In the genomic region with DNA sequence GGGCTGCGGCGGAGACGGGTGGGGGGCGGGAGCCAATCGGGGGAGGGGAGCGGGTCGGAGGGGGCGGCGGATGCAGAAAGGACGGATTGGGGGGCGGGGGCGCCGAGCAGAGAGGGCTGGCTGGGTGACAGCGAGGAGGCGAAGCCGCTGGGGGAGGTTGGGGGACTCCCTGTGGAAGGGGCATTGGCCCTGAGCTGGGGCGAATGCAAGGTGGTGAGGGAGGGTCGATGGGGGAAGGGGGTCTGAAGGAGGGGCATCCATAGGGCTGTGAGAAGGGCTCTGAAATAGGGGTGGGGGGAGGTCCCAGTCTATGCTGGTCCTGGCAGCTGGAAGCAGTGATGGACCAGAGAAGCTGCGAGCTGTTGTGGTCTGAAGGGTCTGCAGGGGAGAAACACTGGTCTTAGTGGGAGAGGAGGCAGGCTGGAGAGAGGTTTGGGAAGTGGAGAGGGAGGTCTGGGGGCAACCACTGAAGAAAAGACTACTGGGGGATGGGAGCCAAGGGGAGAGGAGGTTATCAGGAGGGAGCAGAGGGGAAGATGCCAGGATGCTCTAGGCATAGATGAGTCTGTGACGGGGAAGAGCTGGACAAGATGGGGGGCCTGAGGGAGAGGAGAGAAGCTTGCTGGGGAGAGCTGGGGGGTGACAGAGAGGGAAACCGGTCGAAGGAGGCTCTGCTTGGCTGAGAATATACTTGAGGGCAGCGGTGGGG, we compare ENCODE assay signal across 10 mouse cellular contexts. TPM values are rescaled to one million over a fixed set of nuclear protein-coding genes. Genes with fewer than 3 reads are reported as not detected.
DNase-seq lines count a peak whose midpoint lies in the region; ATAC-seq and TF ChIP-seq lines count a peak whose summit lies in the region.
"Had no signal": no experiment of that assay in that cellular context is flagged by ENCODE, and none has a peak within 500 bp of the region (broad histone marks: within the 10 kb centered on the region; RNA-seq: fewer than 3 reads in every experiment).

No protein-coding gene starts in this region.

- H3K27ac ChIP-seq in left cerebral cortex, adult 2 months: peak overlapping the region; percentile 93
- no peak overlapping the region for H3K27ac ChIP-seq in embryonic facial prominence, embryonic 15.5 days (replicated peaks)
- H3K27ac ChIP-seq in hindbrain, embryonic 11.5 days (ENCODE audit: low read depth, low read length): peak overlapping the region; percentile 75
- peak overlapping the region; percentile 84 for H3K27ac ChIP-seq in midbrain, embryonic 14.5 days (replicated peaks; ENCODE audit: low read depth, low read length)
- H3K27ac ChIP-seq: macrophage had no signal

- WGBS in embryonic facial prominence, embryonic 15.5 days: 12% methylated on average over 13 of the region's 23 CpGs
- WGBS in hindbrain, embryonic 11.5 days: 11% methylated on average over 13 of the region's 23 CpGs
- 7% methylated on average over 19 of the region's 23 CpGs for WGBS in midbrain, embryonic 14.5 days

- peaks cover 16% of the 10 kb centered on the region for H3K4me1 ChIP-seq in embryonic facial prominence, embryonic 15.5 days
- H3K4me1 ChIP-seq in hindbrain, embryonic 11.5 days (replicated peaks; ENCODE audit: control insufficient read depth, insufficient read depth, low read length): peaks cover 24% of the 10 kb centered on the region
- peaks cover 73% of the 10 kb centered on the region for H3K4me1 ChIP-seq in midbrain, embryonic 14.5 days (ENCODE audit: control insufficient read depth, insufficient read depth, low read length)

- TF ChIP-seq CTCF in left cerebral cortex, adult 2 months (IDR thresholded peaks at IDR 0.05): no peak

- peak overlapping the region; percentile 63 for H3K4me3 ChIP-seq in left cerebral cortex, adult 2 months
- H3K4me3 ChIP-seq in embryonic facial prominence, embryonic 15.5 days (replicated peaks): peak overlapping the region; percentile 52
- H3K4me3 ChIP-seq in hindbrain, embryonic 11.5 days (ENCODE audit: low read depth, low read length): peak overlapping the region; percentile 57
- peak overlapping the region; percentile 68 for H3K4me3 ChIP-seq in midbrain, embryonic 14.5 days (replicated peaks; ENCODE audit: low read depth, low read length)

- ATAC-seq in embryonic facial prominence, embryonic 15.5 days (ENCODE audit: insufficient number of reproducible peaks, low FRiP score, low TSS enrichment, low read depth): no peak
- ATAC-seq in hindbrain, embryonic 11.5 days (ENCODE audit: low FRiP score): peak; percentile 20; the same call in 1 of the 2 replicates
- ATAC-seq in midbrain, embryonic 14.5 days (ENCODE audit: low FRiP score, low TSS enrichment): peak; percentile 11; the same call in 1 of the 2 replicates

- DNase-seq in left cerebral cortex, adult 2 months (ENCODE audit: extremely low spot score in 1 of 2, low spot score in 2 of 2): no peak
- no peak for DNase-seq in left cerebral cortex, adult 9 months (ENCODE audit: low spot score in 2 of 2)
- no peak for DNase-seq in hindbrain, embryonic 11.5 days (ENCODE audit: low spot score)
- peak; percentile 65 for DNase-seq in midbrain, embryonic 14.5 days
- DNase-seq in layer of hippocampus, postnatal 36 days: no peak
- no peak for DNase-seq in lung, adult 18-20 months
- DNase-seq in frontal cortex, postnatal 14 days (ENCODE audit: low spot score in 2 of 2): no peak

- H3K9me3 ChIP-seq in embryonic facial prominence, embryonic 15.5 days (replicated peaks): no peaks in the 10 kb centered on the region
- H3K9me3 ChIP-seq in hindbrain, embryonic 11.5 days (ENCODE audit: control insufficient read depth, low read length): no peaks in the 10 kb centered on the region
- no peaks in the 10 kb centered on the region for H3K9me3 ChIP-seq in midbrain, embryonic 14.5 days (ENCODE audit: control insufficient read depth, low read length)

- H3K9ac ChIP-seq in embryonic facial prominence, embryonic 15.5 days: no peak overlapping the region
- H3K9ac ChIP-seq in hindbrain, embryonic 11.5 days (ENCODE audit: low read depth, low read length): peak overlapping the region; percentile 66
- H3K9ac ChIP-seq in midbrain, embryonic 14.5 days (replicated peaks; ENCODE audit: low read length): peak overlapping the region; percentile 95

- intact Hi-C loops in left cerebral cortex, adult 2 months (cut with DNase I): loop anchor here (1.0 kb wide), 1 partner anchor 33 kb away; no protein-coding TSS in a partner anchor

- H3K4me2 ChIP-seq in embryonic facial prominence, embryonic 15.5 days (replicated peaks): peak overlapping the region; percentile 98
- peak overlapping the region; percentile 89 for H3K4me2 ChIP-seq in hindbrain, embryonic 11.5 days (replicated peaks; ENCODE audit: low read depth, low read length)
- H3K4me2 ChIP-seq in midbrain, embryonic 14.5 days (ENCODE audit: low read length): peak overlapping the region; percentile 81

- H3K36me3 ChIP-seq in embryonic facial prominence, embryonic 15.5 days: no peaks in the 10 kb centered on the region
- no peaks in the 10 kb centered on the region for H3K36me3 ChIP-seq in hindbrain, embryonic 11.5 days (ENCODE audit: control insufficient read depth, insufficient read depth, low read length)
- H3K36me3 ChIP-seq in midbrain, embryonic 14.5 days (ENCODE audit: control insufficient read depth, insufficient read depth, low read length): no peaks in the 10 kb centered on the region

- peaks cover 78% of the 10 kb centered on the region for H3K27me3 ChIP-seq in embryonic facial prominence, embryonic 15.5 days
- H3K27me3 ChIP-seq in hindbrain, embryonic 11.5 days (ENCODE audit: control insufficient read depth, insufficient read depth, low read length): peaks cover 29% of the 10 kb centered on the region
- H3K27me3 ChIP-seq in midbrain, embryonic 14.5 days (ENCODE audit: control insufficient read depth, insufficient read depth, low read length): no peaks in the 10 kb centered on the region

RNA-seq across cellular contexts. Expression of gene Nrxn2, which starts 0.6 kb away (rescaled TPM):
- 100 to 1,000 TPM; 618 to 620 TPM for total RNA-seq in left cerebral cortex, adult 2 months (2021)
- polyA plus RNA-seq in embryonic facial prominence, embryonic 15.5 days (2015; fragmentation: Nextera tagmentation; extraction: Ambion mirVana): 1.7 and 1.8 TPM in 2 replicates
- 13.6 and 14.3 TPM in 2 replicates for polyA plus RNA-seq in hindbrain, embryonic 11.5 days (2014; fragmentation: Nextera tagmentation; extraction: Ambion mirVana)
- polyA plus RNA-seq in midbrain, embryonic 14.5 days (2014; fragmentation: Nextera tagmentation; extraction: Ambion mirVana): 54.1 and 105 TPM in 2 replicates
- total RNA-seq in layer of hippocampus, postnatal 36 days (2021): 100 to 1,000 TPM; 399 to 414 TPM
- polyA plus RNA-seq: macrophage, Patski had no signal

RNA-seq across cellular contexts. Expression of gene Rasgrp2, which starts 20.0 kb away (rescaled TPM):
- 10 to 100 TPM; 61.1 to 72.2 TPM for total RNA-seq in left cerebral cortex, adult 2 months (2021)
- polyA plus RNA-seq in embryonic facial prominence, embryonic 15.5 days (2015; fragmentation: Nextera tagmentation; extraction: Ambion mirVana): 39.9 and 45.0 TPM in 2 replicates
- 16.0 and 18.0 TPM in 2 replicates for polyA plus RNA-seq in hindbrain, embryonic 11.5 days (2014; fragmentation: Nextera tagmentation; extraction: Ambion mirVana)
- 32.9 and 58.5 TPM in 2 replicates for polyA plus RNA-seq in midbrain, embryonic 14.5 days (2014; fragmentation: Nextera tagmentation; extraction: Ambion mirVana)
- total RNA-seq in layer of hippocampus, postnatal 36 days (2021): 10 to 100 TPM; 23.8 to 34.5 TPM

RNA-seq across cellular contexts. Expression of gene Pygm, which starts 34.9 kb away (rescaled TPM):
- 10 to 100 TPM; 28.4 to 32.7 TPM for total RNA-seq in left cerebral cortex, adult 2 months (2021)
- polyA plus RNA-seq in embryonic facial prominence, embryonic 15.5 days (2015; fragmentation: Nextera tagmentation; extraction: Ambion mirVana): 35.6 and 38.9 TPM in 2 replicates
- polyA plus RNA-seq in hindbrain, embryonic 11.5 days (2014; fragmentation: Nextera tagmentation; extraction: Ambion mirVana): 1.6 and 2.1 TPM in 2 replicates
- polyA plus RNA-seq in midbrain, embryonic 14.5 days (2014; fragmentation: Nextera tagmentation; extraction: Ambion mirVana): 2.0 and 2.9 TPM in 2 replicates
- total RNA-seq in layer of hippocampus, postnatal 36 days (2021): 10 to 100 TPM; 18.3 to 22.1 TPM

RNA-seq across cellular contexts. Expression of gene Sf1, which starts 55.6 kb away (rescaled TPM):
- 100 to 1,000 TPM; 208 to 212 TPM for total RNA-seq in left cerebral cortex, adult 2 months (2021)
- 132 and 145 TPM in 2 replicates for polyA plus RNA-seq in embryonic facial prominence, embryonic 15.5 days (2015; fragmentation: Nextera tagmentation; extraction: Ambion mirVana)
- 156 and 178 TPM in 2 replicates for polyA plus RNA-seq in hindbrain, embryonic 11.5 days (2014; fragmentation: Nextera tagmentation; extraction: Ambion mirVana)
- 99.6 and 125 TPM in 2 replicates for polyA plus RNA-seq in midbrain, embryonic 14.5 days (2014; fragmentation: Nextera tagmentation; extraction: Ambion mirVana)
- 100 to 1,000 TPM; 188 to 222 TPM for total RNA-seq in layer of hippocampus, postnatal 36 days (2021)
